Mouse (Mus musculus): ENCODE data around the gene Fam149a. TPM values are rescaled to one million over a fixed set of nuclear protein-coding genes. Genes with fewer than 3 reads are reported as not detected.

Fam149a gene
- total RNA-seq (2021) = 1 to 10 TPM; 1.7 to 2.1 TPM
- long read RNA-seq, experiment 1, partial matches to known transcripts = 0 of 4 reads
- long read RNA-seq, experiment 1, other reads (novel, unspliced or antisense) = 0 of 4 reads
- long read RNA-seq, experiment 2, partial matches to known transcripts = 0 of 1 reads
- long read RNA-seq, experiment 2, other reads (novel, unspliced or antisense) = 0 of 1 reads

DNA sequence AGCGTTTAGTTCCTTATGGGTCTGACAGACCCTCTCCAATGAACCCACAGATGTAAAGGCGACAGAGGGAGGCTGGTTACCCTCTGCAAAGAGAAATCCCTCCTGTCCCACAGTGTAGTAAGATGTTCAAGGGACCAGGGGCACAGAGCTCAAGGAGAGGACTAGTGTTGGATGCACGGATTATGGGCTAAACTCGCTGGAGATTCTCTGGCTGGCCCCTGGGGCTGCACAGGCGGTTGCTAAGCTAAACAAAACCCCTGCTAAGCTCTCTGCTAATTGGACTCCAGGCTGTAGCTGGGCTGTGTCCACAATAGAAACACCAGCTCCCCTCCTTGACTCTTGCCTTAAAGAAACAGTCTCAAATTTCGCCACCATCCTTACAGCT is at the start of gene Fam149a:
Gene Fam149a, minus strand, starts transcription at position 329 of the 385 bp plus-strand sequence.
- no peak for DNase-seq (ENCODE audit: low spot score)

GRCm38 (mm10) chr8:45420151-45420550 is 38.1 kb upstream of the Fam149a start:
- no peak for DNase-seq (ENCODE audit: low spot score)

- no peak for DNase-seq (ENCODE audit: low spot score)
Observed at GRCm38 (mm10) chr8:45414965-45415364, 32.9 kb upstream of the Fam149a start.

GRCm38 (mm10) chr8:45410882-45411281 is 28.8 kb upstream of the Fam149a start, which contains the start of gene Tlr3:
TSS of gene Tlr3 (minus strand) at chr8:45411080.
- no peak for DNase-seq (ENCODE audit: low spot score)

DNA sequence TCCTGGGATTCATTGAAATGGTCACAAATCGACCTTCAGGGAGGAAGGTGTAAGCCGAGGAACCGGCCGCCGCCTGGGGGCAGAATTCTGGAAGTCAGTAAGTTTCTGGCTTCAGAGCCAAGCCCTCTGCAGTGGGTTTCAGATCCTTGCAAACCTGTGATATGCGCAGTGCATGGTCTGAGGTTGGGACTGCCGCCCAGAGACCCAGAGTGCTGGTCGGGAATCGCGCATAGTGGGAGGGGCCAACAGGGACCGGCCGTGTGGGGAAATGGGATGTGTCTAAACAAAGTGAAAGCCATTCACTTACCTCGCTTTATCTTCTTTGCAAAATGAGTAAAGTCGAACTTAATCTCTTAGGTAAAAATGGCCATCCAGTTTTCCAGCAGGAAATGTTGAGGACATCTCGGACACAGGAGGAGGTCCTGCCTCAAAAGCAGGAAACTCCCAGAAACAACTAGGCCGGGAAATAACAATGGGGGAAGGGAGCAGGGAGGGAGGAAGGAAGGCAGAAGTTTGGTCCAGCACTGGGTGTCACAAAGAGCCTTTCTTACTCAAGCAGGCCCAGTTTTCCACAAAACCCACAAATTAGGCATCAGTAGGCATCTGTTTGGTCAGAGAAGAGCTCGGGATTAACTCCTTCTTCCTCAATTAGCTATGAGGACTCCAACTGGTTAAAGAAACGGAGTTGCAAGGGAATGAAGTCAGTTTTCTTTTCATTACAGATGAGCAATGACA is 28.2 kb upstream of the Fam149a start:
- peak; percentile 58 for DNase-seq (ENCODE audit: low spot score)

DNA sequence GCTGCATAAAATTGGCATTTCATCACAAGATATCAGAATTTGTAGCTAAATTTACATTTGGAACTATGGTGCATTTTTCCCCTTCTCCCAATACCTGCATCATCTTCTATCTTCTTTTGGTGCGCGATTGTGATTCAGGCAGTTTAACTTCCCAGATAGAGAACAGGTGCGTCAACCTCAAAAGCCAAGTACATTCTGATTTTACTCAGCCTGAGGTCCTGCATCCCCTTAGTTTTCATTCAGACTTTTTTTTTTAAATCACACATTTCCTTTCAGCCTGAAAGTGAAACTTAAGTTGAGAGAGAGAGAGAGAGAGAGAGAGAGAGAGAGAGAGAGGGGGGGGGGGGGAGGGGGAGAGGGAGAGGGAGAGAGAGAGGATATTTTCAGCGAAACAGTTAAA is 27.6 kb upstream of the Fam149a start:
- no peak for DNase-seq (ENCODE audit: low spot score)

- no peak for DNase-seq (ENCODE audit: low spot score)
Observed at GRCm38 (mm10) chr8:45383250-45383649, 1.2 kb upstream of the Fam149a start.

DNA sequence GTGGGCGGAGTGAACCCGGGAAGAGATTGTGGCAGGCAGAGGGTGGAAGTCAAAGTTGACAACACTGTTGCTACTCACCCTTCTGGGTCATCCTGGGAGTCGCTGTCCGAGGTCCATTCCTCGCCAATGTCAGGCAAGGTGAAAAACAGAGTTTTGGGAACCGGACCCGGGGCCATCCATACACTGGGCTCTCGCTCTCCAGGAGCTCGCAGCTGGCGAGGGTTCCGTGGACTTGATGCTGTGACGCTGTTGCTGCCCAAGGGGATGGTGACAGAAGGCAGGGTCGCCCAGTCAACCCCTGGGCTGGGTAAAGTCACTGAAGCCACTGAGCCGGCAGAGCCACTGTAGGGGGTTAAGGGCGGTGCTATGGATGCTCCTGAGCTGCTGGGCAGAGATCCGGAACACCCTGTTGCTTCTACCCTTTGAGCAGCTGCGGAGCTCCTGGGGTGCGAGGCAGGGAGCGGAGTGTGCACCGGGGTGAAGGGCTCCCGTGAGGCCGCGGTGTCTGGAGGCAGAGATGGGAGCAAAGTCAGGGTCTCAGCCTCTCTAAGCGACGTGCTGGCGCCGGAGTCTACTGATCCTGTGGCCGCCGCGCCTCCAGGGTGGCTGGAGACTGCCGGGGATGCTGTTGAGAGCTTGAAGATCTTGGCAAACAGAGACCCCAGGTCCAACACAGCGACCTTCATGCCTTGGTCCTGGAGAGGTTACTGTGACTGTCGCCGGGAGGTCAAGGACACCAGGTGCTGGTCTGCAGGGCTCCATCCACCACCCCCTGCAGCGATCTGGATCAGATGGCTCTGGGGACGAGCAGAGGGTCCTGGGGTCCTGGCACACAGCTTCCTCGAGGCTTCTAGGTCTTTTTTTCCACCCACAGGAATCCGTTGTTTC is 772 bp downstream of the Fam149a start:
- DNase-seq (ENCODE audit: low spot score) = no peak

DNA sequence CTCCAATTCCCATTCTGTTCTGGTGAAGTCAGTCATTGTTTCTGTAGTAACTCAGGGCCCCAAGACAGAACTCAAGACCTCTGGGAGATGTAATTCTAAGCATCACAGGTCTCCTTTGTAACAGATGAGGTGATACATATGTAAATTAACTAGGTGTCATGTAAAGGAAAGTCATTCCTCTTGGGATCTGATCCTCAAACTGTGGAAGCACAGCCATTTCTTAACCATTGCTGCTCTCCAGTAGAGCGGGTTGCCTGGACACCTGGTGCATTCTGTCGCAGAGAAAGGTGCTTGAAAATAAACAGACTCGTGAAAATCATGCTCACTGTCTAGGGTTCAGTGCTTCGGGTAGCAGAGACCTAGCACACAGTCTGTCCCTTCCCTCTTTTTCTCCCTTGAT is 1.5 kb downstream of the Fam149a start:
- DNase-seq (ENCODE audit: low spot score) = no peak

DNA sequence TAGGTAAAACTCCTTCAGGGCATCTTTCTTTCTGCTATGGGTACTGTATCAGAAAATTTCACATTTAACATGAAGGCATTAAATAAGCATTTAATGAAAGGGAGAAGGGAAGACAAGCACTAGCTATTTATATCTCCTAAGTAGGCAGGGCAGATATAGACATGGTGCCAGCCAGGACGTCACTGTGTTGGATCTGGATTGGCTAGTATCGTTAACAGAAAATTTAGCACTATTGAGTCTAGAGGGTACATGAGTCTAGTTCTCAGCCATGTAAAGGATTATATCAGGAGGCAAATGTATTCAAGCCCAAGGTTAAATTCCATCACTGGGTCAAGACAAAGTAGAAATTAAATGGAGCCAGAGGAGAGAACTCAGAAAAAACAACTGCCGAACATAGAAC is 8.0 kb downstream of the Fam149a start:
- DNase-seq (ENCODE audit: low spot score) = no peak

DNA sequence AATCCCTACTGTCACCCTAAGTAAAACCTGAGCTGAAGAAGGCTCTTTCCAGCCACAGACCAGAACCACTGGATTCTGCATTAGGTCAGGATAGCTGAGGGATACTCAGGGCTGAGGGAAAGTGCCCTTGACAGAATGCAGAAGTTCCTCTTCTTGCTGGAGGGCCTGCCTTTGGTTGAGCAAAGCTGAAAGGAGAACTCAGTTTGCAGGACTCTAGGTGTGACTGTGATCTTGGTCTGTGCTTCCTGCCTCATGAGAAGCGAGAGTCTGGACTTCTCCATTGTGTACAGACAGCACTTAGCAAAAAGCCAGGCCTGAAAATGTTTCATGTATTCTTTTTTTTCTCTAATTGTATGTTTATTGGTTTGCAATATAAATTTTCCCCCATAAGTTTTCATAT is 14.9 kb downstream of the Fam149a start:
- DNase-seq (ENCODE audit: low spot score) = no peak

- DNase-seq (ENCODE audit: low spot score) = no peak
Observed at GRCm38 (mm10) chr8:45363220-45363619, 18.9 kb downstream of the Fam149a start.

GRCm38 (mm10) chr8:45362323-45362722 is 19.8 kb downstream of the Fam149a start:
- DNase-seq (ENCODE audit: low spot score) = no peak

DNA sequence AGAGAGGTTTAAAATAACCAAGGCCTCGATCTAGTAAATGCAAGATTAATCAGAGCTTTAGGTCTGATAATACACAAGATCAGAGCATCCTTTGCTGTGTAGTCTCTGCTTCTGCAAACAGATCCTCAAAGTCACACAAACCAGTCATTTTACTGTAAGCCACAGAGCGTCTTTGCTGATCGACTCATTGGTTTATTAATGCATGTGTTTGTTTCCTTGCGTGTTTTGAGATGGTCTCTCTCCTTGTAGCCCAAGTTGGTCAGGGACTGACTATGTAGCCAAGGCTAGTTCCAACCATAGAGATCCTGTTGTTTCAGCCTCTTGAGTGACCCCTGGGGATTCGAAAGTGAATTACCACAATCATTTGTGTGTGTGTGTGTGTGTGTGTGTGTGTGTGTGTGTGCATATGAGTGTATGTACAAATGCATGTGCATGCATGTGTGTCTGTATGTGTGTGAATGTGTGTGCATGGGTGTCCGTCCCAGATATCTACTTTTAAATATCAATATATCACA is 22.9 kb downstream of the Fam149a start:
- DNase-seq (ENCODE audit: low spot score) = no peak

DNA sequence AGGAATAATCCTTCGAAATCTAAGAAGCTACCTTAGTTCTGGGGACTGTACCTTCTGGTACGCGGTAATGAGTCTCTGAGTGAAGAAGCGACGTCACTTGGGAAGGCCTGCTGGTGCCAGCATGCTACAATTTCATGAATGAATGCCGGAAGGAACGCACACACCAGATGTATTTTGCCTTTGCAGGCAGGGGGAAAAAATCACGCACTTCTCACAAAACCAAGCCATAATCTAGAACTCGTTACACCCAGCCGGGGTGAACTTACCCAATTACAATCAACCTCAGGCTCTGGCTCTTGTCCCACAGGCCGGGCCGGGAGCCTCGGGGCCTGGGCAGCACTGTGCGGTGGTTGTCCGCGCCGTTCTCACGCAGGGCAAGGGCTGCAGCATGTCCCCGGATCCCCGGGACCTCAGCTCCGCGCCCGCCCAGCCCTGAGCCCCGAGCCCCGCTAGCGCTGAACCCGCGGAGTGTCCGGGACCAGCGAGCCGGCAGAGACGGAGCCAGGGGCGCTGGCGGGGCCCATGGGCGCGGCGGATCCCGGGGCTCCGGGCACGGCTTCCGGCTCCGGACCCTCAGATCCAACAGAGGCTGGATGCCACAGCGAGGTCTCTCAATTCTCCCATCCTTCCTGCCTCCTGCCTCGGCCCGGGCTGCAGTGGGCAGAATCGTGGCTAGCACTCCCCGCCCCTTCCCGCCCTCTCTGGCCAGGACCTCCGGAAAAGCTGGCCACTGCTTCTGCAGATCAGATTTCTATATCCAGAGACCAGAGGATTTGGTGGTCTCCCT is 23.8 kb downstream of the Fam149a start:
- peak; percentile 13 for DNase-seq (ENCODE audit: low spot score)

GRCm38 (mm10) chr8:45355809-45356208 is 26.3 kb downstream of the Fam149a start:
- DNase-seq (ENCODE audit: low spot score) = no peak

DNA sequence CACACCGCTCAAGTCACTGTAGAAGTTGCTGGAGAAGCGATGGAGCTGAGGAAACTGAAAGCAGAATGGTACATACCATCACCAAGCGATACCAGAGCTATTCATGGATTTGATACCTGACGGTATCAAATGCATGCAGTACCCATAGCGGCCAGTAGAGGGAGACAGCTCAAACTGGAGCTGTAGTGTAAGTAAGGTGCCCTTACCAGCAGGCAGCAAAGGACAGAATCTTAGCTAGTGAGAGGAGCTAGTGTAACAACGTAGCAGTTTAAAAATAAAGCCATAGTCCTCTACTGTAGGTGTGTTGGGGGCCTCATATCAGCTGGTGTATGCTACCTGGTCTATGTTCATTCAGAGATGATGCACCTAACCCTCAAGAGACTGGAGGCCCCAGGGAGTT is 37.1 kb downstream of the Fam149a start:
- peak; percentile 48 for DNase-seq (ENCODE audit: low spot score)

- no peak for DNase-seq (ENCODE audit: low spot score)
Observed at GRCm38 (mm10) chr8:45344298-45344697, 37.8 kb downstream of the Fam149a start.

DNA sequence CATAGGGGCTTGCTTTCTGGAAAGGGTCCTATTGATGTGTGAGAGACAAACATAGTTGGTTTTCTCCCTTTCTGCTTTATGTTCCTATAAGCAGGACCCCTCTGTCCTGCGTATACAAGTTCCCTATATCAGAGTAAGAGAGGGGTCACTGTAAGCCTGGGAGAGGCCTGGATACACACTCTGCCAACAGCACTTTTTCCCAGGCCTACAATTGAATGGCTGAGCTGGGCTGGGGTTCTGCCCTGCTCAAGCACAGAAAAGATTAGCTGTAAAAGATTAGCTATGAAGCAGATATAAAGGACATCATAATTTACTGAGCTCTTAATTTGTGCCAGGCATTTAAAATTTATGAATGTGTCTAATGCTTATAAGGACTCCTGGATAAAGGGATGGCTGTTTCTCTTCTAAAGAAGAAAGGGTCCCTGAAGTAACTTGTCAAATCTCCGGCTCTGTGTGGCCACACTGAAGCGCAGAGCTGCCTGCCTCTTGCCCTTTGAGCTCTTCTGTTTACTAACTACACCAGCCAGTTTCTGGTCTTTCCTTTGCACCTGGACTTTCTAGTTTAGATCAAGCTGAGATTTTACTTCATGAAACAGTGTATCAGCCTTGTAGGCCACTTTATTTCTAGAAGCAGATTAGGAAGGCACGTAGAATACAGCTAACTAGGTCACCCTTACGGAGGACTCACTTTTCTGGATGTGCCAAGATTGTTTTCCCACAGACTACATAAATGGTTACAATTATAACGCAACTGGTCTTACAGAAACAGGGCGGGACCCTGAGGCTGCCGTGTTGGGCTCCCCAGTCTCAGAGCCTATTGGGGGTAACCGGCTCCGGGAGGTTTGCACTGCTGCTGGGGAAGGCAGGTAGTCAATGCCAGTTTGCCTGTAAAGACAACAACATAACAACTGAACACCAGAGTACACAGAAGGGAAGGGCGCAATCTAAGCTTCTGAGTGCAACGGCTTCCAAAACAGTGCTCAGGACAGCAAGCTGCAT is 40.2 kb downstream of the Fam149a start:
- no peak for DNase-seq (ENCODE audit: low spot score)

- peak; percentile 18 for DNase-seq (ENCODE audit: low spot score)
Observed at GRCm38 (mm10) chr8:45333493-45333892, 48.6 kb downstream of the Fam149a start.

Measured in gastrocnemius, adult 18-20 months (tissue).